Mouse (Mus musculus) lung, adult 2 months (tissue): Measurements from ENCODE around the gene Btg2. TPM values are rescaled to one million over a fixed set of nuclear protein-coding genes. Genes with fewer than 3 reads are reported as not detected.

Experiments
- DNase-seq: peaks from one replicate; pipeline ENCODE4 v3.0.0; 2022
- H3K4me1 ChIP-seq: fragments of 200-500 bp; 2 replicates; pipeline ENCODE4 v1.6.1; 2011; ENCODE audit warnings: low read length; ENCODE audit not compliant: control insufficient read depth, insufficient read depth
- H3K4me3 ChIP-seq: fragments of 200-500 bp; replicated peaks from 2 replicates; pipeline ENCODE3; 2011; ENCODE audit warnings: low read depth, mild to moderate bottlenecking, control low read depth, low read length; ENCODE audit errors: extremely low read depth
- CTCF ChIP-seq: fragments of 200-500 bp; IDR thresholded peaks from 2 replicates; pipeline ENCODE4 v1.5.1; 2011; ENCODE audit warnings: mild to moderate bottlenecking, low read length, control low read depth; ENCODE audit not compliant: insufficient read depth
- POLR2A ChIP-seq: fragments of 200-500 bp; IDR thresholded peaks from 2 replicates; pipeline ENCODE4 v1.6.1; 2011; ENCODE audit warnings: low read depth, mild to moderate bottlenecking, control low read depth, low read length, borderline replicate concordance; ENCODE audit errors: extremely low read depth
- WGBS: fragments of 180-500 bp; shearing (Covaris S2); methylation state at CpG from one replicate; pipeline ENCODE4 v1.1.7; 2018; 5-methylcytosine and 5-hydroxymethylcytosine counted together
- polyA plus RNA-seq: library from polyadenylated mRNA; depleted of rRNA; stranded (reverse); fragments of >200 nt; gene quantifications from 2 replicates; pipeline ENCODE4 v1.2.3, GENCODE M21; 2012

Gene Btg2
- polyA plus RNA-seq, 1 experiment, result 75.9 TPM

DNA sequence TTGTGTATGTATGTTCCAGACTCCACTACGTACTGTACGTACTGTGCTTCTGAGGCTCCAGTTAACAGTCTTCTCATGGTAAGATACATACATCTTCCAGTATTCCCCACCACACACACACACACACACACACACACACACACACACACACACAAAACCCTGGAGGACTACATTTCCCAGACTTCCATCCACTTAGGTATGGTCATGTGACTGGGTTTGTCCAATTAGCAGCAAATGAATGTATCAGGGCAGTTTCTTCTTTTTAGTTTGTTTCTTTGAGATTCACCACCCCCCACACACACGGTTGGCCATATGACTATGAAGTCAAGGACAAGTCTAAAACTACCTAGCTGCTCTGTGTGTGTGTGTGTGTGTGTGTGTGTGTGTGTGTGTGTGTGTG is 31.1 kb upstream of the Btg2 start:
- TF ChIP-seq CTCF (no peak), POLR2A (no peak)
- DNase-seq, result no peak
- 86% methylated on average over 3 of the region's 3 CpGs for WGBS
- H3K4me1 ChIP-seq, result peaks cover 5% of the 10 kb centered on the region; the same call in 1 of the 2 replicates
- H3K4me3 ChIP-seq, result no peak overlapping the region

DNA sequence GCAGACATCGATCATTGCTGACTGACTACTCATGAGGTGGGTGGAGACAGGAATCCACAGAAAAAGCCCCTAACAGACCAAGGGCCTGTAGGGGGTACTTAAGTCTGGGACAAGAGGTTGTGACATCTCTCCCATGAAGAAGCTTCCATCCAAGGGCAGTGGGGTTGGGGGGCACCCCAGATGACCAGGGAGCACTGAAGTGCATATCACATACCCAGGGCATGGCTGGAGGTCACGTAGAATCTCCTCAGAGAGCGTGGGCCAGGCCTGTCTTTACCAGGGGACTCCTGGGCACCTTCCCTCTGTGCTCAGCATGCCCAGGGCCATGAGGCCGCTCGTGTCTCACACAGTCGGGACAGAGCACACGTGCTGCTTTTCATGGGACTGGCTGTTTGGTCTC is 28.9 kb upstream of the Btg2 start:
- peaks cover 5% of the 10 kb centered on the region; the same call in 1 of the 2 replicates for H3K4me1 ChIP-seq
- H3K4me3 ChIP-seq, result no peak overlapping the region
- WGBS, result 87% methylated on average over 7 of the region's 7 CpGs
- DNase-seq, result no peak
- TF ChIP-seq POLR2A (no peak), CTCF (no peak)

- H3K4me3 ChIP-seq, result no peak overlapping the region
- WGBS, result 4% methylated on average over 5 of the region's 5 CpGs
- peak; percentile 68 for DNase-seq
- no peak for TF ChIP-seq POLR2A
- peak; percentile 82 for TF ChIP-seq CTCF
- H3K4me1 ChIP-seq, result peaks cover 5% of the 10 kb centered on the region; the same call in 1 of the 2 replicates
Measured at GRCm38 (mm10) chr1:134106719-134107118, 27.8 kb upstream of the Btg2 start.

DNA sequence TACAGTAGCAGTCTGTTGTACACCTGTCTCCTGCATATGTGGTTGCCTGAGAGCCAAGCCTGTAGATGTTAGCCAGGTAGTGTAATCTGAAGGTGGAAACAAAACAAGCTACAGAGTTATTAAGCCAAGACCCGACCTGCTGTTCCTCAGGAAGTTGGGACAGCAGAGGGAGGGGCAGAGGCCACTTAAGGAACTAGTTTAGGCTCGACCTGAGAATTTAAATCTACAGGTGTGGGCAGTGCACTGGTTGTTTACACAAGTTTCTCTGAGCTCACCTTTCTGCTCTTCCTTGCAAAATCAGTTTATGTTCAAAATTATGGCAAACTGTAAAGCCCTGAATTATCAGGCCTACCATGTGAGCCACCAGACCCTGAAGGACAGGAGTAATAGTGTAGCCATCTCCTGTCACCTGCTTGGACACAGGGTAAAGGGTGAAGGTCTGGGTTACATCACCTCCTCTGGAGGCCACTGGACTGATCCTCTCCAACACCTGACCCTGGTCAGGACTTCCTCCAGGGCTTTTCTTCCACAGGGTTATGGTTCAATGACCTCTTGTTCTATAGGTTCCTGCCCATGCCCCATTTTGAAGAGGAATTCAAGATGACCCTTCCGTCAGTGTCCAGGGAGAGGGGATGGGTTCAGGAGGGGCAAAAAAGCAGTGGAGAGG is 27.0 kb upstream of the Btg2 start:
- H3K4me3 ChIP-seq, result no peak overlapping the region
- DNase-seq, result no peak
- TF ChIP-seq POLR2A (no peak), CTCF (no peak)
- 68% methylated on average over 3 of the region's 3 CpGs for WGBS
- peaks cover 5% of the 10 kb centered on the region; the same call in 1 of the 2 replicates for H3K4me1 ChIP-seq

- TF ChIP-seq POLR2A (no peak), CTCF (no peak)
- H3K4me3 ChIP-seq, result no peak overlapping the region
- peaks cover 5% of the 10 kb centered on the region; the same call in 1 of the 2 replicates for H3K4me1 ChIP-seq
- DNase-seq, result no peak
- 74% methylated on average over 11 of the region's 11 CpGs for WGBS
Measured at GRCm38 (mm10) chr1:134105043-134105763, 26.3 kb upstream of the Btg2 start.

DNA sequence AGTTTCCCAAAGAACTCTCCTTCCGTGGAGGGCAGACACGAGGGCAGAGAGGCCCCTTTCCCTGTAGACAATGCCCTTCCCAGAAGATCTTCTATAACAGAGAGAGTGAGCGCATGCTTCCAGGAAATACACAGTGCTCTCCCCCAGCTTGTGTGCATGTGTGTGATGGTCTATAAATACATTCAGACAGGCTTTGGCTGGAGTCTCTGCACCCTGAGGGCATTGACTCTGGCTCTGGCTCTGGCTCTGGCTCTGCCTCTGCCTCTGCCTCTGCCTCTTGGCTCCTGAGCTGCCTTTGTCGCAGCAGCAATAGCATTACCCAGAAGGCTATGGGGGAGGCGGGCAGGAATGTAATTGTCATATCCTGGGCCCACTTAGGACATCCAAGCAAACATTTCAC is 24.9 kb upstream of the Btg2 start:
- WGBS, result 42% methylated on average over 5 of the region's 5 CpGs

DNA sequence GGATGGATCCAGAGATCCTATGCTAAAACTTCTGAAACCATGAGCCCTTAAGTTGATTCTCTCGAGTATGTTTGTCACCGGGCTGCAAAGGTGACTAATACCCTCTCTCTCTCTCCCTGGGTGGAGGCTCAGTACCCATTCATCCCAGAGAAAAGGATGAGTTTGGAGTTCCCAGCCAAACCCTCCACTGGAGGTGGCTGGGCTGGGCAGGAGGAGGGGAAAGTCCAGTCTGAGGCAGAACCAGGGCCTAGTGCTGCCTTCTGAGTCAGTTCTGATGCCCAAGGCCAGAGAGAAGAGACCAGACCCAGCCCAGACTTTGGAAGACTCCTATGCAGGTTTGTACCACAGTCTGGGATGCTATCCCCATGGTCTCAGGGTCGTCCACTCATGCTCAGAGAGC is 22.7 kb upstream of the Btg2 start:
- H3K4me3 ChIP-seq, result no peak overlapping the region
- no peak for TF ChIP-seq POLR2A
- H3K4me1 ChIP-seq, result peaks cover 29% of the 10 kb centered on the region
- no peak for DNase-seq
- WGBS, result 85% methylated on average over 3 of the region's 3 CpGs

More for the DNA sequence above, 24.9 kb upstream of the Btg2 start:
- Histone ChIP-seq H3K4me3 (no peak overlapping the region), H3K4me1 (peaks cover 11% of the 10 kb centered on the region)
- no peak for TF ChIP-seq POLR2A
- no peak for TF ChIP-seq CTCF
- no peak for DNase-seq

- no peak for DNase-seq
- Histone ChIP-seq H3K4me1 (peaks cover 32% of the 10 kb centered on the region), H3K4me3 (no peak overlapping the region)
- TF ChIP-seq CTCF (no peak), POLR2A (no peak)
- 76% methylated on average over 4 of the region's 4 CpGs for WGBS
Measured at GRCm38 (mm10) chr1:134100928-134101327, 22.0 kb upstream of the Btg2 start.

DNA sequence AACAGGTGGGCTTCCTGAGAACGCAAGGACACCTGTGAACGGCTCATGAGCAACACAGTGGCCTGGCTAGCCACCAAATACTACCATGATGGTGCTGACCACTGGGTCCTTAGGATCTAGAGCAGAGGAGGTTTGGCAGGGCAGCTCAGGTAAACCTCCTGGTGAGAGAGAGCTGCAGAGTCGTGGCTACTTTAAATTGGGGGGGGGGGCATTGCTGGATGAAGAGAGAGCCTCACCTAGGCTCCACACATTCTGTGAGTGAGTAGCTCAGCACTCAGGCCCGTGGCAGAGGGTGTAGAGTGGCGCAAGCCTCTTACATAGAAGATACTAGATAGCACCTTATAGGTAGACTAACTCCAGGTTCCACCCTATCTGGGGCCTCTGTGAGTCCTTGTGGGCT is 21.5 kb upstream of the Btg2 start:
- 78% methylated on average over 5 of the region's 5 CpGs for WGBS
- TF ChIP-seq POLR2A (no peak), CTCF (no peak)
- no peak overlapping the region for H3K4me3 ChIP-seq
- no peak for DNase-seq
- peaks cover 34% of the 10 kb centered on the region for H3K4me1 ChIP-seq
